Mouse (Mus musculus): ENCODE data around the gene Nudt19. TPM values are rescaled to one million over a fixed set of nuclear protein-coding genes. Genes with fewer than 3 reads are reported as not detected.
"Not testable (repeated sequence)": the region's sequence is repeated elsewhere in the genome, so short reads cannot be mapped to it uniquely, and the experiment has no call there.

The Nudt19 gene
- polyA plus RNA-seq, 1 experiment: 103 TPM

DNA sequence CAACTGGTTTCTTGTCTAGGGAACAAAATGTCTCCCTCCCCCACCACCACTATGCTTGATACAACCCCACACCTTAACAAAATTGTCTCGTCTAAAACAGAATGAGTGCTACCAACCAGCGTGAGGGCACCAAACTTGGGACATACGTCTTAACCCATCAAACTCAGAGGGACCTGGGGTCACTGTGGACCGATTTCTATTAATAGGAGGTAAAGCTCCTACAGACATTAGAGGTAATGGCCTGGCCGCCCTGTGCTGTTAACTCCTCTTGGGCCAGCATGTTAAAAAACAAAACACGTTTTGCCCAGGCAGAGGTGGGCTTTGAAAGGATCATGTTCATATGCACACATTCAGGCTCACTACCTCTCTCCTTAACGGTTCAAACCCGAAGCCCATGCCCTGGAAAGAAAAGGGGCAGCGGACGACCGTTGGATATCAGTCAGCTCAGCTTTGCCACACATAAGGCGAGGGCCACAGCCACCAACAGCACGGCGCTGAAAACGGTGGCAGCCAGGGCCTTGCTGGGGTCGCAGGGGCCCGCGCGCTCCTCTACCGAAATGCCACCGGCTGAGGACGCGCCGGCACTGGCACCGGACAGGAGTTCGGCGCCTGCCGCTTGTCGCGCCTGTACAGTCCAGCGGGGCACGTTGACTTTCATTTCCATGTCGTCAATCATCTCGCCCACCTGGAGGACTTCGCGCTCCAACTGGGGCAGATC, 28.1 kb upstream of the Nudt19 start:
- DNase-seq: peak in 1 of 2 experiments; percentile 8
- peaks cover 10% of the 10 kb centered on the region for H3K4me1 ChIP-seq (ENCODE audit: control insufficient read depth, insufficient read depth, low read length)
- no peak for TF ChIP-seq POLR2A (IDR thresholded peaks at IDR 0.05; ENCODE audit: borderline replicate concordance, insufficient read depth, low read length)
- H3K27me3 ChIP-seq (ENCODE audit: control insufficient read depth, insufficient read depth, low read length): no peaks in the 10 kb centered on the region
- H3K27ac ChIP-seq (ENCODE audit: insufficient read depth, low read length): no peak overlapping the region
- peak overlapping the region; percentile 39 for H3K4me3 ChIP-seq (replicated peaks; ENCODE audit: insufficient read depth, low read depth, low read length)
- WGBS: 8% methylated on average over 36 of the region's 36 CpGs

DNA sequence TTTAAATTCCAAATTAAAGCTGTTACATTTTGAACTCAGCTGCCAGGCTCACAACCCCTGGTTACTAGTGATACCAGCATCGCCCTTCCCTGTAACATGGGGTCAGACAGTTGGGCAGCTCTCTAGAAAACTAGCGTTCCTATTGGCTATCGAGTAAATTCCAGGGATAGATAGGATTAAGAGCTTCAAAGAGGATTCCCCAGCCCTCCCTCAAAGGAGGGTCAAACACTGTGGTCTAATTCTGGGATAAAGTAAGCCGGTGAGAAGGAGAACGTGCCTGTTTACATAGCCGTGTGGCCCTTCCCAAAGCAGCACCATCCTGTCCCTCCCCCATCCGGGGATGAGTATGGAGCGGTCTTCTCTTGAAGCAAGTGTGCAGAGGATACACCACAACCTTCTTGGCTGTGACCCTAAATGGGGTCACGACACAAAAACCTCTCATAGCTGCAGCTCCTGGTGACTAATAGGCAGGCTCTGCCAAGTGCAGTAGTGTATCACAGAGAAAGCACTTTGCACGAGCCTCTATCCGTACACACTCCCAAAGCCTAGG, 27.4 kb upstream of the Nudt19 start:
- TF ChIP-seq POLR2A (IDR thresholded peaks at IDR 0.05; ENCODE audit: borderline replicate concordance, insufficient read depth, low read length) (no peak), CTCF (IDR thresholded peaks at IDR 0.05; ENCODE audit: borderline replicate concordance, insufficient read depth, low read depth, low read length) (no peak)
- Histone ChIP-seq H3K4me3 (replicated peaks; ENCODE audit: insufficient read depth, low read depth, low read length) (no peak overlapping the region), H3K27me3 (ENCODE audit: control insufficient read depth, insufficient read depth, low read length) (no peaks in the 10 kb centered on the region), H3K4me1 (ENCODE audit: control insufficient read depth, insufficient read depth, low read length) (peaks cover 10% of the 10 kb centered on the region), H3K27ac (ENCODE audit: insufficient read depth, low read length) (no peak overlapping the region)
- whole genome bisulfite sequencing: 33% methylated on average over 11 of the region's 11 CpGs
- DNase-seq: no peak

DNA sequence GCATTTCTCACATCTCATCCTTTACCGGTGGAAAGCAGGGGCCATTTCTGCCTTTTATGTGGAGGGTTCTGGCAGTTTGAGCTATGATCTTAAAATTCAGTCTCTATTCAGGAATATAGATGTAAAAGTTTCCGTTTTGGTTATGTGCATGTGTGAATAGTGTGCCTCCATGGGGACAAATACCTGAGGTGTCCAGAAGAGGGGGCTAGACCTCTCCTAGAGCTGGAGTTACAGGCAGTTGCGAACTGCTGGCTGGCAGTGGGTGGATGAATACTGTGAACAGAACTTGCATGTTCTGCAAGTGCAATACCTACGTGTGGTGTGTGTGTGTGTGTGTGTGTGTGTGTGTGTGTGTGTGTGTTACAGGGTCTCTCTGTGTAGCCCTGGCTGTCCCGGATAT, 26.6 kb upstream of the Nudt19 start:
- Histone ChIP-seq H3K27me3 (ENCODE audit: control insufficient read depth, insufficient read depth, low read length) (no peaks in the 10 kb centered on the region), H3K27ac (ENCODE audit: insufficient read depth, low read length) (no peak overlapping the region), H3K4me3 (replicated peaks; ENCODE audit: insufficient read depth, low read depth, low read length) (no peak overlapping the region), H3K4me1 (ENCODE audit: control insufficient read depth, insufficient read depth, low read length) (peaks cover 7% of the 10 kb centered on the region)
- WGBS: 67% methylated on average over 5 of the region's 5 CpGs
- DNase-seq: no peak
- TF ChIP-seq POLR2A (IDR thresholded peaks at IDR 0.05; ENCODE audit: borderline replicate concordance, insufficient read depth, low read length) (no peak), CTCF (IDR thresholded peaks at IDR 0.05; ENCODE audit: borderline replicate concordance, insufficient read depth, low read depth, low read length) (0 out of 2 replicates have a peak, but pooled peaks have one; percentile 10)

DNA sequence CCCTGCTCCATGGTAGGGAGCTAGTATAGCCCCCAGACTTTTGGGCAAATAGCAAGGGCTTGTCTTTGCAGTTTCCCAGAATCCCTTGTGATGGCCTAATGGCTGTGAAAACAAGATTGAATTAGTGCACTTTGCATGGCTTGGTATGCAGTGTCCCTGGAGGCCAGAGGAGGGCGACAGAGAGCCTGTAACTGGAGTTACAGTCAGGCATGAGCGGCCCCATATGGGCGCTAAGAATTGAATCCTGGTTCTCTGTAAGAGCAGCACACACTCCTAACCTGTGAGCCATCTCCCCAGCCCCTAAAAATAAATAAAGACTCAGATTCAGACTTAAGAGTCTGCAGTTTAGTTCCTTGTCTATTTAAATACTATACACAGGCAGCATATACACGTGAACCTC, 23.7 kb upstream of the Nudt19 start:
- H3K4me3 ChIP-seq (replicated peaks; ENCODE audit: insufficient read depth, low read depth, low read length): no peak overlapping the region
- peak; percentile 59 for TF ChIP-seq CTCF (IDR thresholded peaks at IDR 0.05; ENCODE audit: borderline replicate concordance, insufficient read depth, low read depth, low read length)
- TF ChIP-seq POLR2A (IDR thresholded peaks at IDR 0.05; ENCODE audit: borderline replicate concordance, insufficient read depth, low read length): no peak
- peaks cover 2% of the 10 kb centered on the region; the same call in 1 of the 2 replicates for H3K4me1 ChIP-seq (ENCODE audit: control insufficient read depth, insufficient read depth, low read length)
- WGBS: 38% methylated on average over 4 of the region's 4 CpGs
- H3K27me3 ChIP-seq (ENCODE audit: control insufficient read depth, insufficient read depth, low read length): no peaks in the 10 kb centered on the region
- no peak overlapping the region for H3K27ac ChIP-seq (ENCODE audit: insufficient read depth, low read length)
- DNase-seq: peak in 1 of 2 experiments; percentile 19

- not testable (repeated sequence) for H3K27me3 ChIP-seq (ENCODE audit: control insufficient read depth, insufficient read depth, low read length); H3K4me3 ChIP-seq (replicated peaks; ENCODE audit: insufficient read depth, low read depth, low read length); DNase-seq; H3K27ac ChIP-seq (ENCODE audit: insufficient read depth, low read length); H3K4me1 ChIP-seq (ENCODE audit: control insufficient read depth, insufficient read depth, low read length)
- WGBS: 16% methylated on average over 6 of the region's 6 CpGs
These were observed 14.8 kb upstream of the Nudt19 start for GRCm38 (mm10) chr7:35570883-35571282.

DNA sequence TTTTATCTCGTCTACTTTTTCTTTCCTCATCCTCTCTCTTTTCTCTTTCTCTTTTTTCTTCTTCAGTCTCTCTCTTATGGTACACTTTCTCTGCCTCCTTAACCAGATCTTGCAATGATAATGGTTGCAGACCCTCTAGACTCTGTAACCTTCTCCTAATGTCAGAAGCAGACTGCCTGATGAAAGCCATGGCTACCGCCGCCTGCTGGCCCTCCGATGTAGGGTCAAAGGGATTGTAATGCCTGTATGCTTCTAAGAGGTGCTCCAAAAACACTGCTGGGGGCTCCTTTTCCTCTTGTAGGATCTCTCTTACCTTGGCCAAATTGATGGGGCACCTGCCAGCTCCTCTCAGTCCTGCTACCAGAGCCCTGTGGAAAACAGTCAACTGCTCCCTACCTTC, 13.6 kb upstream of the Nudt19 start:
- H3K4me1 ChIP-seq (ENCODE audit: control insufficient read depth, insufficient read depth, low read length); H3K27me3 ChIP-seq (ENCODE audit: control insufficient read depth, insufficient read depth, low read length); H3K4me3 ChIP-seq (replicated peaks; ENCODE audit: insufficient read depth, low read depth, low read length); H3K27ac ChIP-seq (ENCODE audit: insufficient read depth, low read length); DNase-seq: not testable (repeated sequence)
- 90% methylated on average over 4 of the region's 4 CpGs for WGBS

DNA sequence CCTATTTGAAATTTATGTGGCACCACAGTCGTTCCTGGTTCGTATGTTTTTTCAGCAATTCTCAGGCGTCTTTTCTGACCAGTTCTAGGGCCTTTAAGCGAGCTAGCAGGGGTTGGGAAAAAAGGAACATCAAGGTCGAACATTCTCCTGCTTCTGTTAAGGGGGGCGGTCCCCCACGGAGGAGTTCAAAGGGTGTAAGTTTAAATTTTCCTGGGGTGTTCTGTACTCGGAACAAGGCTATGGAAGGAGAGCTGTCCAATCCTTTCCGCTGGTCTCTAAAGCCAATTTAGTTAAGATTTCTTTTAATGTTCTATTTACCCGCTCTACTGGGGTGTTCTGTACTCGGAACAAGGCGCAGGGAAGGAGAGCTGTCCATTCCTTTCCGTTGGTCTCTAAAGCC, 9.9 kb upstream of the Nudt19 start:
- DNase-seq; H3K4me3 ChIP-seq (replicated peaks; ENCODE audit: insufficient read depth, low read depth, low read length); H3K27ac ChIP-seq (ENCODE audit: insufficient read depth, low read length); H3K4me1 ChIP-seq (ENCODE audit: control insufficient read depth, insufficient read depth, low read length); H3K27me3 ChIP-seq (ENCODE audit: control insufficient read depth, insufficient read depth, low read length): not testable (repeated sequence)
- WGBS: 82% methylated on average over 13 of the region's 13 CpGs

DNA sequence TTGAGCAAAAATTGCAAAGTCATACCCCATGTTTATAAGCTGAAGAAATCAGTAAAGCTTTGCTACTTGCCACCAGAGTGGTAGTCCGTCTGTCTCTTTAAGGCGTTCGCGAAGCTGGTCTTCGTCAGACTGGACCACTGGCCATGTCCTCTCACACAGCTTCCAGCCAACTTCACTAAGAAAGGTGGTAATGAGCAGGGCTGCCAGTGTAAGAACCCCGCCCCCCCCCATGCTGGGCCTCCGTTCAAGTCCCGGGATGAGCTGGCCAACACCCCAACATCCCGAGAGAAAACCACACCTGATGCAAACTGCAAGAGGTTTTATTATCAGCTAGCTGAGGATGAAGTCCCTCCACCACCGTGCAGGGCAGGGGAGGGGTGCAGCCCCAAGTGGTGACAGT, 8.8 kb upstream of the Nudt19 start:
- H3K27me3 ChIP-seq (ENCODE audit: control insufficient read depth, insufficient read depth, low read length); H3K27ac ChIP-seq (ENCODE audit: insufficient read depth, low read length); H3K4me1 ChIP-seq (ENCODE audit: control insufficient read depth, insufficient read depth, low read length); DNase-seq; H3K4me3 ChIP-seq (replicated peaks; ENCODE audit: insufficient read depth, low read depth, low read length): not testable (repeated sequence)
- WGBS: 67% methylated on average over 10 of the region's 10 CpGs

All from cerebellum, adult 2 months (tissue).